Mouse (Mus musculus): ENCODE measurements around the gene Kmt5b.
A peak's percentile ranks its signal among the peaks of the same experiment; 100 is the strongest.

Gene Kmt5b

DNA sequence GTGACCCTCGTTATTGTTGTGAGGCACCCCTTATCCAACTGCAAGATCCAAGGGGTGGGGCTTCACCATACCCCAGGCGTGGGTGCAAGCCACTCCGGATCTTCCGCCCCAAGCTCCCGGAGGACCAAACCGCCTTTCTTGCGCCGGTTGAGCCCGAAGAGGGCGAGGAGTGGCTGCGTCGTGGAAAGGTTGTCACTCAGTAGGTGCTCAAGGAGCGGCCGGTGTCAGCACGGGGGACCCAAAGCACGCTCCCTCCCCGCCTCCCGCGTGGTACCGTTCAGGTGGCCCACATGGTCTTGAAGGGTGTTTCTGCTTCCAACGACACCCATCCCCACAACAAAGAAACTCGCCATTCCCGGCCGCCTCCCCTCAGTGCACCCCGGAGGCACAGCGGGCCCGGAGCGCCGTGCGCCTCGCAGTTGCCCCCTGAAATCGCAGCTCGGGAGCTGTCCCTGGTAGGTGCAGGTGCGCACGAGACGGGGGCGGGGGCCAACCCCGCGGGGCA lies at the start of gene Kmt5b:
Gene Kmt5b, plus strand, starts transcription at position 146 of the 505 bp plus-strand sequence.
- DNase-seq (ENCODE audit: low read depth, low spot score): no peak

DNA sequence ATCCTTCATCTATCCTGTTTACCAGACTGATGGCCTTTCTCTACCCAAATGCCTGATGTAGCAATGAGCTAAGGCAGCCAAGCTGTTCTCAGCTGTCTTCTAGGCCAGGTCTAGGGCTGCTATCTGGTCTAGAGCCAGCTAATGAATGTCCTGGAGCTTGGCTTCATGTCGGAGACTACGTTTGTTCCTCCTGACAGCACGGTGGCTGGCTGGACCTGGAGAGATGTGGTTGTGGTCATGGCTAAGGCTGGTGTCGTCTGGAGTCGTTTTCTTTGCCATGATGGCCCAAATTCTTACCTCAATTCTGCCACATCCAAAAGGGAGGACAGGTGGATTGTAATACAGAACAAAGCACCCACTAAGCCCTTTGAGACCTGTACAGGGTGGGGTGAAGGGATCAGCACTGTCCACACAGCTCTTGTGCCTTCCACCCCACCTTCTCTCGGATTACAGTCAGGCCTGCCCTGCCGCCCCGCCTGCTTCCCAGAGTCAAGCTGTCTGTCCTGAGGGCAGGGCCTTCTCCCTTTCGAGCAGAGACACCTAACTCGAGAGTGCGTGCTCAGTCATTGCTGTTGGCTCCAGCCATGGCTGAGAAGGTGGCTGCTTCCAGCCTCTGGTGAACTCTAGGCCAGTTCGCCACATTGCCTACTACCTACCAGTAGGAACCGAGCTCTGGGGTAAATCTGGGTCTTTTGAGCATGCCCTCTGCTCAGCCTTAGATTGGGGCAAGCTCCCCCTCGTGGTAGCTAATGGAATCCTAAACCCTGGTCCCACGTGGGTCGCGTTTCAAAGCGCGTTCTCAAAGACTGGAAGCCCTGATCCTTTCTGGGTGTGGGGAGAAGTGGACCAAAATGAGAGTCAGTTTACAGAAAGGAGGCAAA lies 48.5 kb upstream of the Kmt5b start:
- peak; percentile 82 for DNase-seq (ENCODE audit: low read depth, low spot score)

DNA sequence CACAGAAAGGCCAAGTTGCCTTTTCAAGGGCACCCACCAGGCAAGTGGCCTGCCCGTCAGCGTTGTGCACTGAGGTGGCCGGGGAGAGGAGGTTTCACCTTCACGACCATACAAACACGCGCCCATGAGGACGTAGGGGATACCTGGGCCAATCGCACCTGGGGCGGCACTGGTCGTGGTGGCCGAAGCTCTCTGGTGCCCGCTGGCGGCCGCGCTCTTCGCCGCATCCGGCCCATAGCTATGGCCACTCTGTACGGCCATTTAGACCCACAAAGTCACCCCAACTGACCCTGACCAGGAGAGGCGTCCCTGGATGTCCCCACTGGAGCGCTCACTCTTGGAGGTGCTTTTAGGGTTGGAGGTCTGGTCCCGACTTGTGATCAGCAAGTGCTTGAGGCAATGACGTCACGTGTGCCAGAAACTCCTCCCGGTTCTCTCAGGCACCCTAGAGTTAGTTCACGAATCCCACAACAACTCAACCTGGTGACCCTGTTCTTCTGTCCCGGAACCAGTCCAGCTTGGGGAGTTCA lies 47.8 kb upstream of the Kmt5b start:
- peak; percentile 56 for DNase-seq (ENCODE audit: low read depth, low spot score)

DNA sequence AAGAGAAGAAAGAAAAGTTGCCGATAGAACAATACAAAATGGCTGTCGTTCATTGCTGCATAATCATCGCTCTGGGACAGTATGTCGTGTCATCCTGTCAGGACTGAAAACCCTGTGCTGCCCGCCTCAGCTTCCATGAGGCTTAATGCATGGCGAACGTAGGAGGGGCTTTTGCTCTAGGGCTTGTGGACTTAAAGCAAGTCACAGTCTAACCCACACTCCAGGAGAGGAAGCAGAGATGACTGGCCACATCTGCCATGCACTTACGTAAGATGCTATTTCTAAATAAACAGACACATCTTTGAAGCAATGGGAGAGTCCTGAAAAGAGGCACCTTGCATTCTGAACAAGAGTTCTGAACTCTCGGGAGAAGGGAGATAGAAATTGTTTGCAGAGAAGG lies 44.1 kb upstream of the Kmt5b start:
- DNase-seq (ENCODE audit: low read depth, low spot score): no peak

DNA sequence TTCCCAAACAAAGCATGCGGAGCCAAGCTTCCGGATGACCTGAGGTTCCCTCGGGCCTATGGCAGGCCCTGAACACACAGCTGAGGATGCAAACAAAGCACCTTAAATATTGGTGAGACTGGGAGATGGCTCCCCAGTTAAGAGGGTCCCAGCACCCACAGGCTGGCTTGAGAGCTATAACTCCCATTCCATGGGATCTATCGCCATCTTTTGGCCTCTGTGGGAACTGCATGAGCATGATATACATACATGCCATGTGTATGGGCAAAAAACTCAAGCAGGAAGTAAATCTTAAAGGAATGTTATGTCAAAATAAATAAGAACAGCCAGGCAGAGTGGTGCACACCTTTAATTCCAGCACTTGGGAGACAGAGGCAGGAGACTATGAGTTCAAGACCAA lies 43.3 kb upstream of the Kmt5b start:
- DNase-seq (ENCODE audit: low read depth, low spot score): peak; percentile 57

DNA sequence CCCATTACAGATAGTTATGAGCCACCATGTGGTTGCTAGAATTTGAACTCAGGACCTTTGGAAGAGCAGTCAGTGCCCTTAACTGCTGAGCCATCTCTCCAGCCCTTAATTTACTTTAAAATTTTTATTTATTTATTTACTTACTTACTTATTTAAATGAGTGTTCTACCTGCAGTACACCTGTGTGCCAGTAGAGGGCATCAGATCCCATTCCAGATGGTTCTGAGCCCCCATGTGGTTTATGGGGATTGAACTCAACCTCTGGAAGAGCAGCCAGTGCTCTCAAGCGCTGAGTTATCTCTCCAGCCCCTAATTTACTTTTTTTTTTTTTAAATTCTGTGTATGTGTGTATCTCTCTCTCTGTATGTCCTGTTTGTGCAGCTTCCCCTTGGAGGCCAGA lies 42.4 kb upstream of the Kmt5b start:
- DNase-seq (ENCODE audit: low read depth, low spot score): peak; percentile 79

DNA sequence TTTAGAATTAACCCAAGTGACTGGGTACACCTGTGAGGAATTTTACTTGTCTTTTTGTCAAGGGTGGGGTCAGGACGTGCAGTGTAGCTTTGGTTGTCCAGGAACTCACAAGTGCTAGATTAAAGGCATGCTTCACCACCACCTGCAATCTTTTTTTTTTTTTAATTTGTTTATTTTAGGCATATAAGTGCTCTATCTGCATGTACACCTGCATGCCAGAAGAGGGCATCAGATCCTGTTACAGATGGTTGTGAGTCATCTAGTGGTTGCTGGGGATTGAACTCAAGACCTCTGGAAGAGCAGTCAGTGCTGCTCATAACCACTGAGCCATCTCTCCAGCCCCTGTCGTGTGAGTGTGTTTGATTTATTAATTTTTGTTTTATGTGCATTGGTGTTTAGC lies 38.3 kb upstream of the Kmt5b start:
- no peak for DNase-seq (ENCODE audit: low read depth, low spot score)

DNA sequence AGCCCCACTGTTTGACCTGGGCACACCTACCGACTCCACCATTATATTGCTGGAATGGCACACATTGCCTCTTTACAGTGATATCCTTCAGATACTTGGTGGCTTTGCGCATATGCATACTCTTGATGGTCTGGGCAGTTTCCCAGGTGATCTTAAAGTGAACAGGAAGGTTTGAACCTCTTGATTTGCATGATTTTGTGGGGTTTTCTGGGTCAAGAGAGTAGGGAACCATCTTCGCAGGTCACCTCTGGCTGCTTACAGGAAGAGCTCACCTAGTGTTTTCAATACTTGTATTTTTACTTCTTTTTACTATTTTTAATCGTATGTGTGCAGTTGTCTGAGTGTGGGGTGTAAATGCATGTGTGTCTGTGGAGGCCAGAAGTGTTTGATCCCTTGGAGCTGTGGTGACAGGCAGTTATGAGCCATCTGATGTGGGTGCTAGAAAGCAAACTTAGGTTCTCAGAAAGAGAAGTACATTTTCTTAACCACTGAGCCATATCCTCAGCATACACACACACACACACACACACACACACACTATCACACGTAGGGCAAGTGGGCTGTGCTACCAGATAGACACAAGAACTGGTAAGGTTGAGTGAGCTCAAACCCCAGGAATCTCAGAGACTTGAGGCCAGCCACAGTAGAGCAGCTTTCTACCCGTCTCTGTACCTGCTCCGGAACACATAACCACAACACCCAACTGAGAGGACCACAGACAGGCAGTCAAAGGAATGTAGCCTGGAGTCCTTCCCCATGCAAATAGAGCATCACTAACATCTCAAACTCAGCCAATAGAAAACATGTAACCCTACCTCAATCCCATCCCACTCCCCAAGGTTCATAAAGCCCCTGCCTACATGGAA lies 36.2 kb upstream of the Kmt5b start:
- DNase-seq (ENCODE audit: low read depth, low spot score): peak; percentile 51

DNA sequence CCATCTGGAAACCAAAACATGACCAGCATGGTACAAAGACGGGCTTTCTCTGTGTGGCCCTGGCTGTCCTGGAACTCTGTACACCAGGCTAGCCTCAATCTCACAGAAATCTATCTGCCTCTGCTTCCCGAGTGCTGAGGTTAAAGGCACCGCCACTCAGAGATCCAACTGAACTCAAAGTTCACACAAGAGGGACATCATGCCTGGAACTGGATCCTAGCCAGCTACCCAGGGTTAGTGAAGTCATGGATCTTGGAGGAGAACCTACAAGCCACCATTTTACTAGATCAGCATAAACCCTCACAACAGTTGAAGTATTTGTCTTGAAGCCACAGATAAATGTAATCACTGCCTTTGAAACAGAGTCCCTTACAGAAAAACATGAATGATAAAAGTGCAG lies 31.2 kb upstream of the Kmt5b start:
- no peak for DNase-seq (ENCODE audit: low read depth, low spot score)

DNA sequence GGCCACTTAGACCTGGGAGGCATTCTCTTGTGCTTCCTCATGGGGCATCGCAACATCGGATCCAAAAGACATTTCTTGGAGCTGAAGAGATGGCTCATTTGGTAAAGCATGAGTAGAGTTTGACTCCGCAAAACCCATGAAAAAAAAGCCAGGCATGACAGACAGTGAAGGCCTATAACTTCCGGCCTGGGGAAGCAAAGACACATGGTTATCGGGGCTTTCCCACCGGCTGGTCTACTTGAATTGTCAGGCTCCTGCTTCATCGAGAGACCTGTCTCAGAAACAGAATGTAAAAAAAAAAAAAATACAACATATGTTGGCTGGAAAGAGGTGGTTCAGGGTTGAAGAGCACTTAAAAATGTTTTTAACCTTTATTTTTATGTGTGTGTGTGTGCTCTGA lies 27.6 kb upstream of the Kmt5b start:
- no peak for DNase-seq (ENCODE audit: low read depth, low spot score)

DNA sequence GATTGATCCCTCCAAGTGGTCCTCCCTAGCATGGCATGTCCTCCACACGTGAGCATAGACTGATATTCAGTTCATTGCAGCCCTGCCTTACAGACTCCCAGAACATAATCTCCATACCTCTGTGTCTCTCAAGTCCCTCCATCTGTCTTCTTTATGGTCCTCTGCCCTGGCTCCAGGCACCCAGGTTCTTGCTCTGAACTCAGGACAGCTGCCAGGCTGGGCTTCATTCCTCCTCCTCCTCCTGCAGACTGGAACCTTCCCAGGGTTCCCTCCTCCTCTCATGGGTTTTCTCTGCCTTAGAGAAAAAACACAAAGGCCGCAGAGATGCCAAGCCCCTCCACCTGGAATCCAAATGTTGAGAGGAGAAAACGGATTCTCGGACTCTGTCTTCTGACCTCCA lies 24.5 kb upstream of the Kmt5b start:
- no peak for DNase-seq (ENCODE audit: low read depth, low spot score)

DNA sequence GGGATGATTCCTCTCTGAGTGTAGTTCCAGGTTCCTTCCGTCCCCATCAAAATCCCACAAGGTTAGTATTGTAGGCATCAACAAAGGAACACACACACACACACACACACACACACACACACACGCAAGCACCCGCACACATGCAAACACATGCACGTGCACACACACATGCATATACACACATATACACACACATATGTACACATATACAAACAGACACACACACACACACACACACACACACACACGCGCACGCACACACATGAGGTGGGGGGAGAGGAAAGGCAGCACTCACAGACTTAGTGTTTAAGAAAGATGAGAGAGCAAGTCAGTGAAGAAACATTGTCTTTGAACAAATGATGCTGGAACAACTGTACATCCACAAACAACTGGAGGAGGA lies 23.9 kb upstream of the Kmt5b start:
- no peak for DNase-seq (ENCODE audit: low read depth, low spot score)

DNA sequence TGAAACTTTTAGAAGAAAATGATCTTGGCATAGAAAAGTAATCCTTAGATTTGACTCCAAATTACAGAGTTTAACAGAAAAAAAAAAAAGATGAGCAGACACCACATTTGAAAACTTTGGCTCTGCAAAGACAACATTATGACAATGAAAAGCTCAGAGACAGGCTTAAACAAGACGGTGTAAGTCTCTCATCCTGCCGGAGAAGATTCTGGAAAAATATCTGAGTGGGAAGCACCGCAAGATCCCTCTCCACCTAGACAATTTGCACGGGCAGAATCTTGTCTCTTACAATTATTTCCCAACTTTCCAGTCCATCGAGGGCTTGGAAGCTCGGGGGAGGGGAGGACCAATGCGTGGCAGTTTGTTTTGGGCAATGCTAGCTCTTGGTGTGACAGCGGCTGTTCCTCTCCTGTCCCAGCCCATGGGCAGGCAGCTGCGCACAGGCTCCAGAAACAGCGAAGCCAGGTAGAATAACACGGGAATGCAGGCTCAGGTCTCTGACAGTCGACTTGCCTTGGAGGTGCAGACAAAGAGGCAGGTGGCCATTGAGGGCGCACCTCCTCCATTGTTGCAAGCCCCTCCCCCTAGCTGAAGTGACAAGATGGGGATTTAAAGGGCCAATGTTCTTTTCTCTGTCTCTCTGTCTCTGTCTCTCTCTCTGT lies 23.2 kb upstream of the Kmt5b start:
- DNase-seq (ENCODE audit: low read depth, low spot score): peak; percentile 38

DNA sequence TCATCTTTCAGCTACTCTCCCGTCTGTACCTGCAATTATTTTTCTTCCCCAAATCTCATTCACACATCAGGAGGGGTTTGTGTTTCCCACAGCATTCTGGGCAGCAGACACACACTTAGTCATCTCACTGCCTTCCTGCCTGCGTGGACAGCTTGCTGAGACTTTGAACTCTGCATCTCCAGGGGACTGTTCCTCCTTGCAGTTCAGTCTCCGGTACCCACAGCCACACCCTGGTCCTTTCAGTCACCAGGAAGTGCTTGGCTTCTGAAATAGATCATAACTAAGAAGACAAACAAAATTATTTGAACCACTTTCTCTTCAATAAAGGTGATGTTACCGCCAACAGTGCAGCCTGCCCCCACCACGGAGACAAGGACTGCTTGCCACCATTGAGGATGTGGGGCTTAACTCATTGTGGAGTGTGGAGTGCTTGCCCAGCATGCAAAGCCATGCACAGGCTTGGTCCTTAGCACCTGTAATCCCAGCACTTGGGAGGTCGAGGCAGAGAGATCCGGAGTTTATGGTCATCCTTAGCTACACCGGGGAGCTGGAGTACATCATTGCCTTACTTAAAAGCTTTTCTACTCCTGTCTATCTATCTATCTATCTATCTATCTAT lies 14.5 kb upstream of the Kmt5b start:
- no peak for DNase-seq (ENCODE audit: low read depth, low spot score)

DNA sequence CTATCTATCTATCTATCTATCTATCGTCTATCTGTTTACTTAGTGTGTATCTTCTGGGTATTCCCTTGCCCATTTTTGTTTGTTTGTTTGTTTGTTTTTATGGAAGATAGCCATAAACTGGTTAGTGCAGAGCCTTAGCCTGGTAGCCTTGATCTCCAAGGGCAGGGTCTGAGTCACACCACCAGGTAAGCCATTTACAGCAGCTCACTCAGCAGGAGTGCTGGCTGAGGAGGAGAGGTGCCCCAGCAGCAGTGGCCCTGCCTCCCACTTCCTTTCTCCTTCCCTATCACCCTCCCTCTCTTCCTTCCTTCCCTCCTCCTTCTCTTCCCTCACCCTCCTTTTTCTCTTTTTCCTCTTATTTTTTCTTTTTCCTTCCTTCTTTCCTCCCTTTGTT lies 14.0 kb upstream of the Kmt5b start:
- no peak for DNase-seq (ENCODE audit: low read depth, low spot score)

DNA sequence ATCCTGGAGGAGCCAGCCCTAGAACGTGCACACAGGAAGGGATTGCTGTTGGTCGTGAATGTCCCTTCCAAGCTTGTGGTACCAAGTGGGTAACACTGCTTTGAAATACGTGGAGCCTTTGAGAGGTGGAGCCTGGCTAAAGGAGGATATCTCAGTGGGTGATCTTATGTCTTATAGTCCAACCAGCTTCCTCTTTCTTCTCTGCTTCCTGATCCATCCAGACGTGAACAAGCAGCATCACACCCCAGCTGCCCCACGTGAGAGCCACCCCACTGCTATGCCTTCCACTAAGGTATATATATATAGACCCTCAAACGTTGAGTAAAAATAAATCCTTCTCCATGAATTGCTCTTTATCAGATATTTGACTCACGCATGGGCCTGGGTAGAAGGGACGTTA lies 13.5 kb upstream of the Kmt5b start:
- no peak for DNase-seq (ENCODE audit: low read depth, low spot score)

DNA sequence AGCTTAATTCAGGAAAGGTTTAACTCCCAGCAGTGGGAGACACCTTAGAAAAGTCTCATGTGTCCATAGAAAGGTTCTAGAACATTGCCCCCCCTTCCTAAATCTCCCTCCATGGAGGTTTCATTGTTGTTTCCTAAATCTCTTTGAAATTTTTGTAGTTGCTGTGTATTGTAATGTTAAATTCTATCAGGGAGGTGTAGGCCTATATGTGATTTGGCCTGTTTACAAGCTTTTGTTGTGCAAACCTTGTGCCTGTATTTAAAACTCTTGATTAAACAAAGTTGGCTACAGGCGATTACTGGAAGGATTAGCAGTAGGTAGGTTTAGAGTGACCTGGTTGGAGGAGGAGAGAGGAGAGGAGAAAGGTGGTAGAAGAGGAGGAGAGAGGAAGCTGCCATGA lies 9.4 kb upstream of the Kmt5b start:
- DNase-seq (ENCODE audit: low read depth, low spot score): no peak

DNA sequence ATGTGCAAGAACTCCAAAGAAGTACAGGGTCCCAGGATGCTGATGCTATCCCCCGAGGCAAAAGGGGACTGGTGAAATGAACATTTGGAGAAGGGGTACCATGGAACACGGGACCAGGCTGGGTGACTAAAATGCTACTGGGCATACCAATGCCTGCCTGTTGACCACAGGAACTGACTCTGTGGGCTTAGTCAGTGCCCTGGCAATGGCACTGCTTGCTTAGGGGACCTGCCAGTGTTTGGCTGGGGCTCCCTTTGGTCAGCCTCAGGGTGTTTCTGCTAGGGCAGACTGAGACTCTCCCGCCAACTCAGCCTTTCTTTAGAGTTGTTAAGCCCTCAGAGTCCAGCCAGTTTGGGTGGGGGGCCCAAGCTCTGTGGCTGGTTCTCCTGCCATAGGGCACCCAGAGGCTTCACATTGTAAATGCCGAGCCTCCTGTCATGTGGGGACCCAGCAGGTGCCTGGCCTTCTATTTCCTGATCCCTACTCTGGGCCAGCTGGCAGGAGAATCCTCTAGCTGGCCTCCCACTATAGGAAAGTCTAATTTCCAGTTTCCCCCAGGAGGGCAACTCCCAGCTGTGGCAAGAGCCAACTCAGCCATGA lies 1.9 kb upstream of the Kmt5b start:
- DNase-seq (ENCODE audit: low read depth, low spot score): no peak

DNA sequence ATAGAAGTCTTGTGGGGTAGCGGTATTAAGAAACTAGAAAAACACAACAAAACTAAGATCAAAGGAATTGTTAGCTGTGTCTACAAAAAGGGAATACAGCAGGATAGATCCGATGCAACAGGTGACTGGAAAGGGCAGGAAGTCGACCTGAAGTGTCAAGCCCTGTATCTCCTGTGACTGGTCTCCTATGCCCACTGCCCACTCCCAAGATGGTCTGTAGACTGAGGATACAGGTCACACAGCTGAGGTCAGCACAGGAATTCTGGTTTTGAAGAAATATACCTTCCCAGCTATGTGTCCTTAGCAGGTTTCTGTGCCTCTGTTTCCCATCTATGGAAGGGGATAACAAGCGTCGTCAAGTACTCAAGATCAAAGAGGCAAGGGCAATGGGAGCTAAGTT lies 843 bp upstream of the Kmt5b start:
- no peak for DNase-seq (ENCODE audit: low read depth, low spot score)

DNA sequence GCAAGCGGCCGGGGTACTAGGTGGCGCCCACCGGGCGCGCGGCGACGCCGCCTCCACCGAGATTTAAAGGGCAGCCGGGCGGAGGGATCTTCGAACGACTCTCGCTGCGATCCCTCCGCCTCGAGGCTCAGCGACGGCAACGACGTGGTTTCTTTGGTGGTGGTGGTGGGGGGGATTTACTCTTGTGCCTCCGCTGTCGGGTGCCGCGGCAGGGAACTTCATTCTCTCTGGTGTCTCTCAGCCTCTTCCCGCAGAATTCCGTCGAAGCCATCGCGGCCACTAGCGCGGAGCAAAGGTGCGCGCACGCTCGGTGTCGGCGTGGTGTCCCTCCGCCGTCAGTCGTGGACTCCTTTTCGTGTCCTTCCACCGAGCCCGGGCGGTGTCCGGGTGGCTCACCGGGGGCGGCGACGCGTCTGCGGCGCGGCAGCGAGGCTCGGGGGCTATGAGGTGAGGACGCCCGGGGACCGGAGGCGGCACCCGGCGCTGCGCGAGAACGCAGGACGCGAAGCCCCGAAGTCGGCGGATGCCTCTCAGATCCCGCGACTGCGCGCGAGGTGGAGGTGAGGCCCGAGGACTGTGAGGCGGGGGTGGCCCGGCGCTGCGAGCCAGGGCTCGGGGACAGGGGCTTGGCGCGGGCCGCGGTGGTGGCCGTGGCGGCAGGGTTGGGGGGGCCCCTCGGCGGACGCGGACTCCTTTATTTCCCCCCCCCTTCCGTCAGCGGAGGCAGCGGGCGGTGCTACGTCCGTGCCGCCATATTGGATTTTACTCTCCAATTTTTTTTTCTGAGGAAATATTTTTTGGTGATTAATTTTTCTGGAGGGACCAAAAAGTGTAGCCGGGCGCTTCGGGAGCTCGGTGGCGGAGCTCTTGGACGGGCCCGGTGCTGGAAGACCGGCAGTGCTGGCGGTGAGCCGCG lies 818 bp downstream of the Kmt5b start:
- DNase-seq (ENCODE audit: low read depth, low spot score): peak; percentile 95

Measured in CD4-positive helper T cell, adult 2 months (primary cell).